Mouse (Mus musculus) testis, adult 2 months (tissue): ENCODE data around the gene Ehmt2.
"Not testable (repeated sequence)": the region's sequence is repeated elsewhere in the genome, so short reads cannot be mapped to it uniquely, and the experiment has no call there.

Experiments used
- CTCF ChIP-seq: fragments of 200-500 bp; IDR thresholded peaks from 2 replicates; pipeline ENCODE4 v1.5.1; 2012; ENCODE audit warnings: low read depth, mild to moderate bottlenecking, inconsistent platforms, low read length, moderate library complexity; ENCODE audit not compliant: control insufficient read depth, insufficient read depth, insufficient replicate concordance
- POLR2A ChIP-seq: fragments of 200-500 bp; IDR thresholded peaks from 2 replicates; pipeline ENCODE4 v1.6.1; 2012; ENCODE audit warnings: low read depth, mild to moderate bottlenecking, inconsistent platforms, low read length, moderate library complexity; ENCODE audit not compliant: control insufficient read depth

DNA sequence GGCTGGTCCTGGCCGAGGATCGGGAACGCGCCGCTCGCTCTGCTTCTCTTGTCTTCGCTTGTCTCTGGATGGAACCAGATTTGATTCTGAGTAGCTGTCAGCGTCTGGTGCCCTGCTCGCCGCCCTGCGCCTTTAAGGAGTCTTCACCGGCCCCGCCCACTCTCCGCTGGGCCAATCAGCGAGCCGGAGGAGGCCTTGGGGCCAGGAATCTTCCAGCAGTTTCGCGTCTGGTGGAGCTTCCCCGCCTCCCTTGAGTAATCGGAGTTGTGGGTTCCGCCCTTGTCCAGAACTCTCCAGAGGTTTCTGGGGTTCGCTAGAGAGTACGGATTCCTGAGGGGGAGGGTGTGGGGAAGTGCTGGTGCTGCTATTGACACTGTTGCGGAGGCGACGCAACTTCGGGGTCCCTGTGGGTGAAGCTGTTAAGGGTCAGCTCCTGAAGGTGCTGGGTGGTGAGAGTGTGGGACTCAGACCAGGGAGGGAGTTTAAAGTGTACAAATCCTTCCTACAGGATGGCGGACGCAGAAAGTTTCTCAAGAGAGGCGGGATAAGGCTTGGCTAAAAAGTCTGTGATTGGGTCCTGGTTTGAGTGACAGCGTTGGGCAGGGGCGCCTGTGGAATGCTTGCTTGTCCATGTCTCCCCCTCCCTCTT, 61.0 kb downstream of the Ehmt2 start, which contains the start of gene Hspa1b:
- TF ChIP-seq CTCF = not testable (repeated sequence)
- 0 out of 2 replicates have a peak, but pooled peaks have one; percentile 32 for TF ChIP-seq POLR2A
